Mouse (Mus musculus) frontal cortex, postnatal 10 days (tissue): ENCODE results near the gene Rasl10a.

Source experiments
- DNase-seq, 2 experiments: peaks; one replicate each; pipeline ENCODE4 v3.0.0; 2022; ENCODE audit warnings: low spot score in 2 of 2, mixed read lengths in 1 of 2

Gene Rasl10a

GRCm38 (mm10) chr11:5057856-5058641 lies at the start of gene Rasl10a:
Gene Rasl10a, plus strand, starts transcription at chr11:5058128.
- peak in 1 of 2 experiments; percentile 38 for DNase-seq

GRCm38 (mm10) chr11:5008867-5009266 lies 49.1 kb upstream of the Rasl10a start:
- no peak for DNase-seq

DNA sequence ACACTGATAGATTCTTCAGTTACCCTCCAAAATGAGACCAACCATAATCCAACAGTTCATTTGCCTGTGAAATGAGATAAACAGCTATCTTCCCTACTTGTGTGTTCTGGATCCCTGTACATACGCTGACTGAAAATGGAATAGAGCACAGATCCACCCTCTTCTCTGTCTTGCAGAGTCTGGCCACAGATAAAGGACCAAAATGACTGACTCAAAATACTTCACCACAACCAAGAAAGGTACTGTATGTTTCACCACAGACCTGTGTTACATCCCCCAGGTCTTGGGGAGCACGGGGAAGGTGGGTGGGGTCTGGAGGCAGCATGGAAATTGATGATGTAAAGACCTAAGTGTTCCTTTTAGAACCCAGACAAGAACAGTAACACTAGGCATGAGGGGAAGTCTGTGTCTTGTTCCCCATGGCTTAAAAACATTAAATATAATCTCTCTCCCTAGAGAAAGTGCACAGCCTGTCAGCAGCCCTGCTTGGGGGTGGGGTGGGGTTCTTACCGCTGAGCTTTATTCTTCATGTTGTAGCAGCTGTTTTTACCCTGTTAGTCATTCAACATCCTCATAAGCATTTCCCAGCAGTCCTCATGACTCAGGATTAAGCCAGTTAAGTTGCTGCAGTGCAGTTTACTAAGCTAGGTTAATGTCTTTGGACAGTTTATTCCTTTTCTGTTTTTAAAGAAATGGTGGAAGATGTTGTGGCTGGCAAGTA lies 48.4 kb upstream of the Rasl10a start:
- DNase-seq = no peak

DNA sequence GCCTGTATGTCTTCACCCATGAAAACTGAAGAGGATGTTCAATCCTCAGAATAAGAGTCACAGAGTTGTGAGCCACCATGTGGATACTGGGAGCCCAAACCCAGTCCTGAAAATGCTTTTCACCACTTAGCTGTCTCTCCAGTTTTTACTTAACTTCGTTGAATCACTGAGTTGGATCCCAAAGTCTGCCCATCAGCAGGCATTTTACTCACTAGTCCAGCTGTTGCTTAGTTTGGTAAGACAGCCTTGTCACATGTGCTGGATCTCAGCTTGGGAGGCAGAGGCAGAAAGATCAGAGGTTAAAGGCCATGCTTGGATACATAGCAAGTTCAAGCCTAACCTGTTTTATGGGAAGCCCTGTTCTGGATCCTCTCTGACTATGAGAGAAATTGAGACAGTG lies 47.7 kb upstream of the Rasl10a start:
- no peak for DNase-seq

- DNase-seq = no peak
These were observed 46.4 kb upstream of the Rasl10a start for GRCm38 (mm10) chr11:5011480-5011879.

GRCm38 (mm10) chr11:5012213-5012715 lies 45.7 kb upstream of the Rasl10a start:
- no peak for DNase-seq

- peak; percentile 51 to 70 for DNase-seq
These were observed 42.2 kb upstream of the Rasl10a start for GRCm38 (mm10) chr11:5015720-5016119.

DNA sequence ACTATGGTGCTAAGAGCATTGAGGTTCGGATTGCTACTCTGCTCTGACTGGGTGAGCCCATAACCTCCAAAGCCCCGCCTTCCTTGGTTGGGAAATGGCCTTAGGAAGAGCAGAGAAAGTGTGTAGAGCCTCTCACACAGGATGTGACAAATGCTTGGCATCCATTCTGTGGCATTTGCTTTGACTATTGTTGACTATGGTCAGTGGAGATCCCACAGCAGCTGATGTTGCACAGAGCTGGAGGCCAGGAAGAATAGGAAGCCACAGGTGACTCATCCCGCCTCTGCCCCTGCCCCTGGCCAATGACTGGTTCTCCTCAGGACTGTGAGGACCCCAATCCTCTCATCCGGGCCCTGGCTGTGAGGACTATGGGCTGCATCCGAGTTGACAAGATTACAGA lies 41.6 kb upstream of the Rasl10a start:
- no peak for DNase-seq

- DNase-seq = no peak
These were observed 40.4 kb upstream of the Rasl10a start for GRCm38 (mm10) chr11:5017506-5017905.

DNA sequence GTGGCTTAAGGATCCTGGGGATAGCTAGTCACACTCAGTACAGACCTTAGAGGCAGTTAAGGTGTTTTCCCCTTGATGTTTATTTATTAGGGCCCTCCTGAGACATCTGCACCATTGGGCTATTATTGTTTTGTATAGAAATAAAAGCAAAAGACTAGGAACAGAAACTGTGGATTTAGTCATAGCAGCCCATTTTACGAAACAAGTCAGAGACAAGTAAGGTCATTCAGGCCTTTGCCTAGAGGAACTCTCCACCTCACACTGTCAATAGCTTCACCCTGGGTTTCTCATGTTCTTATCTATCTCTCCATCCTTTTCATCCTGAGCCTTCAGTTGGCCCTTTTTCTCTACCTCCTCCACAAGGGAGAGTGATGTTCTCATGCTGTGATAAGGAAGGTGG lies 32.8 kb upstream of the Rasl10a start:
- no peak for DNase-seq

- DNase-seq = no peak
These were observed 29.7 kb upstream of the Rasl10a start for GRCm38 (mm10) chr11:5028228-5028627.

- DNase-seq = no peak
These were observed 25.2 kb upstream of the Rasl10a start for GRCm38 (mm10) chr11:5032706-5033105.

GRCm38 (mm10) chr11:5033136-5033535 lies 24.8 kb upstream of the Rasl10a start:
- DNase-seq = no peak

GRCm38 (mm10) chr11:5035421-5035820 lies 22.5 kb upstream of the Rasl10a start:
- peak; percentile 57 for DNase-seq

DNA sequence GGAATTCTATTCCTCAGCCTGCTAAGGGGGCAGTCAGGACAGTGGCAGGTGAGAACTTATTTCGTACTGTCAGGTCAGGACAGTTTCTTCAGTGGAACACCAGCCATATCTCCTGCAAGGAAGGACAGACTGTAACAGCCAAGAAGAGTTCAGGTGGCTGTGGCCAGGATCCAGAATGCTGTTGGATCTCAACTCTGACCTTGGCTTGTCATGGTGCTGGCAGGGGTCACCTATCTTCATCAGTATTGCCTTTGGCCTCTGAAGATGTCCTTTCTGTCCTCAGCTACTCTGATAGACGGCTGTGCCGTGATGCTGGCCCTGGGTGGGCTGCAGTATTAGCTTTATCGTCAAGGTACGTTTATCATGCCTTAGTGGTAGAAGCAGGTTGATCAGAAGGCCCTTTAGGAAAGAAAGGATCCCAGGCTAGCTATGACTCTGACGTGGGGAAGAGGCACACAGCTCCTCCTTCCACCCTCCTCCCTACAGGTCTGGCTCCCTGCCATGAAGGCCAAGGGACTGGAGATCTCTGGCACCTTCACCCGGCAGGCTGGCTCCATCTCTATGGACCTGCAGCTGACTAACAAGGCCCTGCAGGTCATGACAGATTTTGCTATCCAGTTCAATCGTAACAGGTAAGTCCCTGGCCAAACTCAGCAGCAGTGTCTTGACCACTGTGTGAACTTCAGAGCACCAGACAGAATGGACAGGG lies 20.6 kb upstream of the Rasl10a start:
- DNase-seq = no peak

GRCm38 (mm10) chr11:5040585-5040984 lies 17.3 kb upstream of the Rasl10a start:
- DNase-seq = no peak

- DNase-seq = peak in 1 of 2 experiments; percentile 55
These were observed 16.7 kb upstream of the Rasl10a start for GRCm38 (mm10) chr11:5041144-5041780.

- DNase-seq = no peak
These were observed 15.1 kb upstream of the Rasl10a start for GRCm38 (mm10) chr11:5042645-5043381.

GRCm38 (mm10) chr11:5046321-5046926 lies 11.5 kb upstream of the Rasl10a start:
- no peak for DNase-seq

DNA sequence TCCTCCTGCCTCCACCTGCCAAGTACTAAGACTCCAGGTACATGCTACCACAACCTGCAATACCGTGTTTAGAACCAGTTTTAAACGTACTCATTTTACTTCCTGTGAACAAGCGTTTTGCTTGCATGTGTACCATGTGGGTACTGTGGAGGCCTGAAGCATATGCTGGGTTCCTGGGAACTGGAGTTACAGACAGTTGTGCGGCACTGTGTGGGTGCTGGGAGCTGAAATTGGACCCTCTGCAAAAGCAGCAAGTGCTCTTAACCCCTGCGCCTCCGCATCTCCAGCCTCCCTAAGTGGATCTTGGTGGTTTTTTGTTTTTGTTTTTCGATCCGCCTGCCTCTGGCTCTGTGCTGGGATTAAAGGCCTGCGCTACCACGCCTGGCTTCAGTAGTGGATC lies 6.3 kb upstream of the Rasl10a start:
- no peak for DNase-seq
